Mouse (Mus musculus) C2C12 (cell line): ENCODE results near the gene Gm45837.

Experiments
- CEBPB ChIP-seq: IDR thresholded peaks from one replicate; pipeline ENCODE4 v1.6.1; 2011; ENCODE audit warnings: low read depth, mild to moderate bottlenecking, control low read depth, moderate library complexity
- CTCF ChIP-seq: IDR thresholded peaks from one replicate; pipeline ENCODE4 v1.5.1; 2011; ENCODE audit not compliant: control insufficient read depth, insufficient read depth, insufficient read length
- FOSL1 ChIP-seq: IDR thresholded peaks from one replicate; pipeline ENCODE4 v1.8.0; 2011; ENCODE audit warnings: mild to moderate bottlenecking, low read length; ENCODE audit not compliant: poor library complexity, insufficient read depth, severe bottlenecking
- MAX ChIP-seq: IDR thresholded peaks from one replicate; pipeline ENCODE4 v1.6.1; 2011; ENCODE audit warnings: mild to moderate bottlenecking, control low read depth
- MYOD1 ChIP-seq: IDR thresholded peaks from one replicate; pipeline ENCODE4 v1.6.1; 2011; ENCODE audit warnings: low read depth; ENCODE audit not compliant: control insufficient read depth, insufficient read length
- MYOG ChIP-seq: IDR thresholded peaks from one replicate; pipeline ENCODE4 v1.6.1; 2011; ENCODE audit not compliant: control insufficient read depth, insufficient read length; ENCODE audit errors: extremely low read depth
- USF1 ChIP-seq: IDR thresholded peaks from one replicate; pipeline ENCODE4 v1.6.1; 2011; ENCODE audit warnings: low read depth, mild to moderate bottlenecking, control low read depth, moderate library complexity

DNA sequence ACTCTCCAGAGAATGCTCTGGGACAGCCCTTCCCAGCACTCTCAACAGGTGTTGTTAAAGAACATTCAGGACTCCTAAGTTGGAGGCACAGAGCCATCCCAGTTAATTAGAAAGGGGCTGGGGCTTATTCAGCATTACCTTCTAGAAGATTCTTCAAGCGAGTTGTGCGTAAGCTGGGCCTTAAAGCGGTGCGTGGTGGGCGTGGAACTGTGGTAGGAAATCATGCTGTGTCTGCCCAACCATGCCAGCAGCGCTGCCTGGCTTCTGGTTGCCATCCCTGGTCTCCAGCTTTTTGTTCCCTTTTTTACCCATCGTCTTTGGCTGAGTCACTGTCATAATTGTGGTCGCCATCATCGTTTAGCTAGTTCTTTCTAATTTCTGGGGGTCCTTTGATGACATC, 43.8 kb downstream of the Gm45837 start:
- TF ChIP-seq CTCF (no peak), MYOD1 (no peak), MAX (no peak), USF1 (no peak), FOSL1 (no peak), MYOG (no peak), CEBPB (no peak)
